Mouse (Mus musculus) yolk sac, embryonic 10.5 days (tissue): ENCODE measurements around the gene Svs3a.
"Not testable (repeated sequence)": the region's sequence is repeated elsewhere in the genome, so short reads cannot be mapped to it uniquely, and the experiment has no call there.

Experiments
- DNase-seq: peaks from one replicate; pipeline ENCODE4 v3.0.0-alpha.2; 2017; ENCODE audit warnings: low spot score

Gene Svs3a

GRCm38 (mm10) chr2:164288968-164289367, at the start of gene Svs3a:
TSS of gene Svs3a (plus strand) at chr2:164289268.
- not testable (repeated sequence) for DNase-seq

- DNase-seq = not testable (repeated sequence)
Measured at GRCm38 (mm10) chr2:164256540-164256939, 32.5 kb upstream of the Svs3a start, which contains the start of gene Svs3b. TSS of gene Svs3b (minus strand) at chr2:164256640.

GRCm38 (mm10) chr2:164278359-164278758, 10.7 kb upstream of the Svs3a start, which contains the start of gene Svs4:
TSS of gene Svs4 (minus strand) at chr2:164278459.
- no peak for DNase-seq

GRCm38 (mm10) chr2:164312599-164312998, 23.5 kb downstream of the Svs3a start:
- DNase-seq = no peak

- not testable (repeated sequence) for DNase-seq
Measured at GRCm38 (mm10) chr2:164315460-164315859, 26.4 kb downstream of the Svs3a start.

GRCm38 (mm10) chr2:164316451-164316850, 27.4 kb downstream of the Svs3a start, which contains the start of gene Svs6:
TSS of gene Svs6 (plus strand) at chr2:164316751.
- not testable (repeated sequence) for DNase-seq

GRCm38 (mm10) chr2:164320983-164321382, 31.9 kb downstream of the Svs3a start:
- peak; percentile 3 for DNase-seq

GRCm38 (mm10) chr2:164332440-164332839, 43.4 kb downstream of the Svs3a start, which contains the start of gene Svs5:
TSS of gene Svs5 (plus strand) at chr2:164332740.
- not testable (repeated sequence) for DNase-seq
